Mouse (Mus musculus) embryo, embryonic 10 days (tissue): ENCODE measurements around the gene Olfr314.
"Not testable (repeated sequence)": the region's sequence is repeated elsewhere in the genome, so short reads cannot be mapped to it uniquely, and the experiment has no call there.

Experiments used
- DNase-seq: peaks from one replicate; pipeline ENCODE4 v3.0.0-alpha.2; 2015; ENCODE audit warnings: low spot score

Gene Olfr314

GRCm38 (mm10) chr11:58832541-58832940 lies 49.8 kb downstream of the Olfr314 start:
- not testable (repeated sequence) for DNase-seq
